Mouse (Mus musculus) 3134 (cell line): Measurements from ENCODE around the gene Sds.

ENCODE experiments used
- DNase-seq: peaks from one replicate; pipeline ENCODE4 v3.0.0-alpha.2; 2011; ENCODE audit warnings: low spot score; ENCODE audit not compliant: insufficient read length; ENCODE audit errors: extremely low read depth

Sds gene

GRCm38 (mm10) chr5:120512911-120513555, 36.7 kb downstream of the Sds start:
- DNase-seq, result no peak

DNA sequence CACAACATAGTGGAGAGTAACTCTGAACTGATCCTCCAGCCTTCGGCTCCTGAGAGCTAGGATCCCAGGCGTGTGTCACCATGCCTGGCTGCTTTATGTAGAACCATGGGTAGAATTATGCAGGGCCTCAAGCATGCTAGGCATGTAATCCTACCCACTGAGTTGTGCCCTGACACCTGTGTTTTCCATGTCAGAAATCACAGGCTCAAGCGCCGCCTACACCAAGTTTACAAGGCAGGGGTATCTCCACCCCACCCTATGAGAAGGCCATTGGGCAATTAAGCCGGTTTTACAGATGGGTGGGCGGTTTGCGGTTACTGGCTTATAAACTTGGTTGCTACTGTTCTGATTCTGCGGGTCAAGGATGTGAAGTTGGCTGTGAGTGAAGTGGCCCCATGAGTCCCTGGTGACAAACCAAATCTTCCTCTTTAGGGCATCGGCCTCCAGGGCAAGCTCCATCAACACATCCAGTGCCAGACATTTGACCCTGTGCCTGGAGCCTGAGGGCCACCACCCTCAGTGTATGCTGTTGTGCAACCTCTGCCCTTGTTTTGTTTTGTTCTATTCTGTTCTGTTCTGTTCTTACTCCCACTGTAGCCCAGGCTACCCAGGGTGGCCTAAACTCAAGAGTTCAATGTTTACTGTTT, 37.8 kb downstream of the Sds start:
- DNase-seq, result peak; percentile 35

DNA sequence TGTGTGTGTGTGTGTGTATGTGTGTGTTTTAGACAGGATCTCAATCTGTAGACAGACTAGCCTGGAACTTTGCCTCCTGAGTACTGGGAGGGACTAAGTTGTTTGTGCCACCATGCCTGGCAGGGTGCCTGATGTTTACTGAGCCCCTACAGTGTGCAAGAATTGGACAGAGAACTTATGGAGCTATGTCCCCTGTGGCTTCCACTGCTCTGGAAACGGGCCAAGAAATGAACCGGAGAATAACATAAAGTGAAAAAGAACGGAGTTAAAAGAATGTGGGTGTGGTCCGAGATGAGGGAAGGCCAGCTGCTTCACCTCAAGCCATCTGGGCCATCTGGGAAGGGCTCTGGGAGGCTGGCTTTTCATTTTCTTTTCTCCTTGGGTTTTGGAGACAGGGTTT, 38.4 kb downstream of the Sds start:
- peak; percentile 55 for DNase-seq

GRCm38 (mm10) chr5:120515451-120515850, 39.1 kb downstream of the Sds start:
- no peak for DNase-seq

- peak; percentile 81 for DNase-seq
These were observed 40.1 kb downstream of the Sds start for GRCm38 (mm10) chr5:120516221-120516984.

- peak; percentile 74 for DNase-seq
These were observed 41.2 kb downstream of the Sds start for GRCm38 (mm10) chr5:120517552-120517951.

- DNase-seq, result no peak
These were observed 46.3 kb downstream of the Sds start for GRCm38 (mm10) chr5:120522649-120523048.

DNA sequence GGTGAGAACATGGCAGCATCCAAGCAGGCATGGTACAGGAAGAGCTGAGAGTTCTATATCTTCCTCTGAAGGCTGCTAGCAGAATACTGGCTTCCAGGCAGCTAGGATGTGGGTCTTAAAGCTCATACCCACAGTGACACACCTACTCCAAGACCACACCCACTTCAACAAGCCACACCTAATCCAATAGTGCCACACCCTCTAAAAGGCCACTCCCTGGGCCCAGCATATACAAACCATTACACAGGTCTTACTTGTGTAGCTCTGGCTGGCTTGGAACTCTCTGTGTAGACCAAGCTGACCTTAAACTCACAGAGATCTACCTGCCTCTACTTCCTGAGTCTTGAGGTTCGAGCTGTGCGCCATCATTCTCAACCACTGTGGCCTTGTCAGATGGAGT, 48.4 kb downstream of the Sds start:
- DNase-seq, result no peak

GRCm38 (mm10) chr5:120525737-120526136, 49.4 kb downstream of the Sds start:
- no peak for DNase-seq

GRCm38 (mm10) chr5:120526311-120526710, 50.0 kb downstream of the Sds start:
- DNase-seq, result no peak

DNA sequence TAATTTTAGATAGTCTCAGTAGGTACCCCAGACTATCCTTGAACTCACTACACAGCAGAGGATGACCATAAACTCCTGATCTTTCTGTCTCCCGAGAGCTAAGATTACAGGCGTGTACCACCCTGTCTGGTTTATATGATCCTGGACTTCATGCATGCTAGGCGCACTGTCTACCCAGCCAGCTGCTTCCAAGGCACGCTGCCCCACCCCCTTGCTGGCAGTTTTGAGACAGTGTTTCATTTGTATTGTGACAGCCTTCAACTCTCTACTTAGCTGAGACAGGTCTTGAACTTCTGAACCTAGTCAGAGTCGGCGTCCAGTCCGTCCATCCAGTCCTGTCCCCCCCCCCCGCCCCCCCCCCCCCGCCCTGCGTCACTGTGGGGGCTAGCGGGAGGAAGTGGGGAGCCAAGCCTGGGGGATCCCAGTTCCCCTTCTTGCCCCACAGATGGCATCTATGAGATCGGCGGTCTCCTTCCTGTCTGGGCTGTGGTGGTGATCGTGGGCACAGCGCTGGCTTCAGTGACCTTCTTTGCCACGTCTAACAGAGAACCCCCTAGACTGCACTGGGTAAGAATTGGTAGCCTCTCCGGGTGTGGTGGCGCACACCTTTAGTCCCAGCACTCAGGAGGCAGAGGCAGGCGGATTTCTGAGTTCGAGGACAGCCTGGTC, 51.1 kb downstream of the Sds start:
- DNase-seq, result no peak

- no peak for DNase-seq
These were observed 55.3 kb downstream of the Sds start for GRCm38 (mm10) chr5:120531631-120532030.
